24 mouse cellular contexts compared by ENCODE assay signal in the genomic region with DNA sequence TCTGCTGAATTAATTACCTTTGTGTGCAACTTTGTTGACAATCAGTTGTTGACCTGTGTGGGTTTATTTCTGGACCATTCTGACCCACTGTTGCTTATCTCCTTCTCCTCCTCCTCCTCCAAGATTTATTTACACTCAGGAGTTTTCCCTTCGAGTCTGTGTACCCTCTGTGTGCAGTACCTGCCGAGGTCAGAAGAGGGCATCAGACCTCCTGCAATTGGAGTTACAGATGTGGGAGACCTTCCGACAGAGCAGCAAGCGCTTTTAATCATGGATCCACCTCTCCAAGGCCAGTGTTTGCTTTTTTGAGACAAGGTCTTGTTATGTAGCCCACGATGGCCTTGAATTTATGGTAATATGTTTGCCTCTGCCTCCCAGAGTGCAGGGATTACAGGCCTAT. TPM values are rescaled to one million over a fixed set of nuclear protein-coding genes. Genes with fewer than 3 reads are reported as not detected.
DNase-seq lines count a peak whose midpoint lies in the region; ATAC-seq and TF ChIP-seq lines count a peak whose summit lies in the region.
"Had no signal": no experiment of that assay in that cellular context is flagged by ENCODE, and none has a peak within 500 bp of the region (broad histone marks: within the 10 kb centered on the region; RNA-seq: fewer than 3 reads in every experiment).

No protein-coding gene starts in this region.

- no peak overlapping the region for H3K4me2 ChIP-seq in intestine, postnatal 0 days (replicated peaks; ENCODE audit: low read depth)
- H3K4me2 ChIP-seq in intestine, embryonic 15.5 days (replicated peaks): no peak overlapping the region
- no peak overlapping the region for H3K4me2 ChIP-seq in lung, postnatal 0 days (replicated peaks; ENCODE audit: low read depth, low read length)
- H3K4me2 ChIP-seq: embryonic facial prominence, embryonic 15.5 days; heart, embryonic 12.5 days; limb, embryonic 12.5 days; liver, embryonic 13.5 days; midbrain, embryonic 13.5 days; neural tube, embryonic 13.5 days; stomach, embryonic 15.5 days had no signal

- H3K4me3 ChIP-seq in intestine, postnatal 0 days (ENCODE audit: low read depth, low read length): no peak overlapping the region
- no peak overlapping the region for H3K4me3 ChIP-seq in intestine, embryonic 15.5 days (replicated peaks)
- no peak overlapping the region for H3K4me3 ChIP-seq in lung, postnatal 0 days (ENCODE audit: low read depth, low read length)
- no peak overlapping the region for H3K4me3 ChIP-seq in embryonic fibroblast, embryonic 13.5 days (ENCODE audit: insufficient read depth, low read length)
- H3K4me3 ChIP-seq: embryonic facial prominence, embryonic 15.5 days; forebrain, embryonic 10.5 days; heart, embryonic 12.5 days; hindbrain, embryonic 10.5 days; limb, embryonic 12.5 days; liver, embryonic 13.5 days; midbrain, embryonic 13.5 days; neural tube, embryonic 13.5 days; stomach, embryonic 15.5 days had no signal

- TF ChIP-seq EP300 in lung, postnatal 0 days (IDR thresholded peaks at IDR 0.05): no peak

- no peak overlapping the region for H3K9ac ChIP-seq in intestine, postnatal 0 days (ENCODE audit: low read depth, low read length)
- H3K9ac ChIP-seq in intestine, embryonic 15.5 days: no peak overlapping the region
- H3K9ac ChIP-seq in lung, postnatal 0 days (replicated peaks; ENCODE audit: low read depth): no peak overlapping the region
- H3K9ac ChIP-seq: embryonic facial prominence, embryonic 15.5 days; heart, embryonic 12.5 days; limb, embryonic 12.5 days; liver, embryonic 13.5 days; midbrain, embryonic 13.5 days; neural tube, embryonic 13.5 days; stomach, embryonic 15.5 days had no signal

- no peak overlapping the region for H3K27ac ChIP-seq in intestine, postnatal 0 days (ENCODE audit: low read depth, low read length)
- no peak overlapping the region for H3K27ac ChIP-seq in intestine, embryonic 15.5 days
- H3K27ac ChIP-seq in lung, postnatal 0 days (ENCODE audit: low read length): no peak overlapping the region
- no peak overlapping the region for H3K27ac ChIP-seq in embryonic fibroblast, embryonic 13.5 days (ENCODE audit: insufficient read depth, low read length)
- H3K27ac ChIP-seq: embryonic facial prominence, embryonic 15.5 days; forebrain, embryonic 10.5 days; hindbrain, embryonic 10.5 days; limb, embryonic 12.5 days; liver, embryonic 13.5 days; midbrain, embryonic 13.5 days; neural tube, embryonic 13.5 days; stomach, embryonic 15.5 days had no signal

- no peak for DNase-seq in lung, postnatal 0 days (ENCODE audit: low spot score)
- no peak for DNase-seq in lung, postnatal 25 days (ENCODE audit: low spot score)
- peak; percentile 48 for DNase-seq in ES-CJ7 (ENCODE audit: low read depth, low spot score)
- DNase-seq in thymus, postnatal 4 days: no peak
- DNase-seq: adrenal gland, postnatal 25 days; cerebellum, adult 9-11 months; gastrocnemius, postnatal 25 days; heart, adult 18-20 months; heart, postnatal 10 days; kidney, adult 18-20 months; kidney, postnatal 10 days; liver, embryonic 13.5 days had no signal

- H3K9me3 ChIP-seq in intestine, postnatal 0 days (ENCODE audit: control insufficient read depth): no peaks in the 10 kb centered on the region
- no peaks in the 10 kb centered on the region for H3K9me3 ChIP-seq in intestine, embryonic 15.5 days
- H3K9me3 ChIP-seq in lung, postnatal 0 days (ENCODE audit: low read length): no peaks in the 10 kb centered on the region
- H3K9me3 ChIP-seq: embryonic facial prominence, embryonic 15.5 days; hindbrain, embryonic 10.5 days; limb, embryonic 12.5 days; liver, embryonic 13.5 days; midbrain, embryonic 13.5 days; neural tube, embryonic 13.5 days; stomach, embryonic 15.5 days had no signal

- no peak for TF ChIP-seq POLR2A in embryonic fibroblast, embryonic 13.5 days (IDR thresholded peaks at IDR 0.05; ENCODE audit: low read depth, low read length)

- no peaks in the 10 kb centered on the region for H3K4me1 ChIP-seq in intestine, postnatal 0 days (replicated peaks; ENCODE audit: control insufficient read depth, insufficient read depth, low read length)
- no peaks in the 10 kb centered on the region for H3K4me1 ChIP-seq in intestine, embryonic 15.5 days (replicated peaks)
- H3K4me1 ChIP-seq in lung, postnatal 0 days (ENCODE audit: insufficient read depth, low read depth, low read length): peaks cover 3% of the 10 kb centered on the region; the same call in 1 of the 2 replicates
- H3K4me1 ChIP-seq in embryonic fibroblast, embryonic 13.5 days (ENCODE audit: control insufficient read depth, insufficient read depth, low read length): no peaks in the 10 kb centered on the region
- H3K4me1 ChIP-seq: stomach, embryonic 15.5 days had no signal

- H3K36me3 ChIP-seq in intestine, postnatal 0 days (ENCODE audit: control insufficient read depth, insufficient read depth): no peaks in the 10 kb centered on the region
- H3K36me3 ChIP-seq in intestine, embryonic 15.5 days: no peaks in the 10 kb centered on the region
- H3K36me3 ChIP-seq in lung, postnatal 0 days (ENCODE audit: insufficient read depth, low read length): no peaks in the 10 kb centered on the region
- H3K36me3 ChIP-seq: embryonic facial prominence, embryonic 15.5 days; forebrain, embryonic 10.5 days; heart, embryonic 12.5 days; hindbrain, embryonic 10.5 days; limb, embryonic 12.5 days; liver, embryonic 13.5 days; midbrain, embryonic 13.5 days; neural tube, embryonic 13.5 days; stomach, embryonic 15.5 days had no signal

- no peaks in the 10 kb centered on the region for H3K27me3 ChIP-seq in intestine, postnatal 0 days (replicated peaks; ENCODE audit: control insufficient read depth, insufficient read depth, low read length)
- no peaks in the 10 kb centered on the region for H3K27me3 ChIP-seq in intestine, embryonic 15.5 days (replicated peaks)
- H3K27me3 ChIP-seq in lung, postnatal 0 days (replicated peaks; ENCODE audit: insufficient read depth, low read length): no peaks in the 10 kb centered on the region
- H3K27me3 ChIP-seq: embryonic facial prominence, embryonic 15.5 days; limb, embryonic 12.5 days; liver, embryonic 13.5 days; midbrain, embryonic 13.5 days; neural tube, embryonic 13.5 days; stomach, embryonic 15.5 days had no signal

- TF ChIP-seq CTCF in intestine, postnatal 0 days (IDR thresholded peaks at IDR 0.05; ENCODE audit: low read depth): peak; percentile 28; the same call in 1 of the 2 replicates
- peak; percentile 28 for TF ChIP-seq CTCF in lung, postnatal 0 days (IDR thresholded peaks at IDR 0.05)
- TF ChIP-seq CTCF in embryonic fibroblast, embryonic 13.5 days (IDR thresholded peaks at IDR 0.05; ENCODE audit: borderline replicate concordance, insufficient read depth, low read length): peak; percentile 12; the same call in 1 of the 2 replicates

- WGBS in intestine, postnatal 0 days: 87% methylated on average over 5 of the region's 5 CpGs
- WGBS in intestine, embryonic 15.5 days: 85% methylated on average over 5 of the region's 5 CpGs
- WGBS in lung, postnatal 0 days: 87% methylated on average over 5 of the region's 5 CpGs

- no peak for ATAC-seq in intestine, postnatal 0 days
- no peak for ATAC-seq in intestine, embryonic 15.5 days
- ATAC-seq in lung, postnatal 0 days: no peak
- ATAC-seq: CD4-positive, CD25-positive, alpha-beta regulatory T cell, adult 4 months; midbrain, embryonic 13.5 days had no signal

RNA-seq across cellular contexts. Expression of a gene that starts 25.3 kb away (rescaled TPM):
- 4.6 TPM in 2 replicates for polyA plus RNA-seq in intestine, postnatal 0 days (2015; fragmentation: Nextera tagmentation; extraction: Ambion mirVana)
- polyA plus RNA-seq in intestine, embryonic 15.5 days (2015; fragmentation: Nextera tagmentation; extraction: Ambion mirVana): 4.4 and 4.6 TPM in 2 replicates
- polyA plus RNA-seq in lung, postnatal 0 days (2015; fragmentation: Nextera tagmentation; extraction: Ambion mirVana): 1.00 and 1.0 TPM in 2 replicates
- polyA plus RNA-seq in embryonic fibroblast, embryonic 13.5 days (2011; ENCODE audit: insufficient read length, low read depth, missing spikeins): 0.90 and 1.6 TPM in 2 replicates
- polyA plus RNA-seq: CD4-positive, CD25-positive, alpha-beta regulatory T cell, adult 4 months had no signal

RNA-seq across cellular contexts. Expression of a gene that starts 40.3 kb away (rescaled TPM):
- polyA plus RNA-seq in intestine, postnatal 0 days (2015; fragmentation: Nextera tagmentation; extraction: Ambion mirVana): 27.7 and 28.4 TPM in 2 replicates
- 62.7 and 69.6 TPM in 2 replicates for polyA plus RNA-seq in intestine, embryonic 15.5 days (2015; fragmentation: Nextera tagmentation; extraction: Ambion mirVana)
- polyA plus RNA-seq in lung, postnatal 0 days (2015; fragmentation: Nextera tagmentation; extraction: Ambion mirVana): 53.5 and 96.6 TPM in 2 replicates
- polyA plus RNA-seq in embryonic fibroblast, embryonic 13.5 days (2011; ENCODE audit: insufficient read length, low read depth, missing spikeins): 16.3 and 21.0 TPM in 2 replicates

RNA-seq across cellular contexts. Expression of a gene that starts 58.1 kb away (rescaled TPM):
- polyA plus RNA-seq in intestine, postnatal 0 days (2015; fragmentation: Nextera tagmentation; extraction: Ambion mirVana): 52.2 and 55.8 TPM in 2 replicates
- polyA plus RNA-seq in intestine, embryonic 15.5 days (2015; fragmentation: Nextera tagmentation; extraction: Ambion mirVana): 39.2 and 40.2 TPM in 2 replicates
- 55.9 and 63.0 TPM in 2 replicates for polyA plus RNA-seq in lung, postnatal 0 days (2015; fragmentation: Nextera tagmentation; extraction: Ambion mirVana)
- 90.9 and 91.6 TPM in 2 replicates for polyA plus RNA-seq in embryonic fibroblast, embryonic 13.5 days (2011; ENCODE audit: insufficient read length, low read depth, missing spikeins)
